Mouse (Mus musculus): ENCODE results near the gene Gm20390. TPM values are rescaled to one million over a fixed set of nuclear protein-coding genes. Genes with fewer than 3 reads are reported as not detected.

Gm20390 gene
- total RNA-seq (2023): 10 to 100 TPM; 35.5 to 38.2 TPM

DNA sequence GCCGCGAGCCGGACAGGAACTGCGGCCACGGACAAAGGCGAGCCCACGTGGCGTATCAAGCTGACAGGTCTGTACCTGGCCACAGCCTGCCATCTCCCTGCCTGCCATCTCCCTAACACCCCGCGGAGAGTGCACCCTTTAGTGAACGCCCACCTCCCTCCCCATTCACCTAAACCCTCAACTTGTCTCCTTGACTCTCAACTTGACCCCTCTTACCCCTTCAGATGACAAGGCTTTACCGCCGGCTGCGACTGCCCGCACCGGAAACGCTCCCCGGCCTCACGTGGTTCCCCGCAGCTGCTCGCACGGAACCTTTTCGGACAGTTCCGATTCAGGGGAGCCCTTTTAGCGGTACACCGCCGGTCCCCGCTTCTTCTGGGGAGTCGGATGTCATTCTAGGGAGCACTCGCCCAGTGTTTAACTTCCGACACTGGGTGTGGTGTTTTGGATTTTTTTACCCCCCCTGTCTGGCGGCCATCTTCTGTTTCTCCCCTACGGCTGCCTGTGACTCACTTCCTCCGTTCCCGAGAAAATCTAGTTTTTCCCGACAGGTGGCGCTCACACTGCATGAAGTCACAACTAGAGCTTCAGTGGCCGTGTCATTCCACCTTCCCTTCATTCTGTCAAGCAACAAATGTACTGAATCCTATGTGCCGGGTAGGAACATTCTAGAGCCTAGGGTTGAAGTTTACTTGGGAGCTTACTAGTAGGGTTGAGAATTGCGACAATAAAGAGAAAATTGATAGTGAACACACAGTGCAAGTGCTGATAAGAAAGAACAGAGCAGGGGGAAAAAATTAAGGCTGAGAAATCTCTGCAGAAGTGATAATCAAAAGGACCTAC is at the start of gene Gm20390, which contains the start of gene Nme1:
Gene Gm20390 (minus strand): TSS at position 289 of the 843 bp plus-strand sequence.
Gene Nme1 (minus strand): TSS at position 517 of the 843 bp plus-strand sequence.

DNA sequence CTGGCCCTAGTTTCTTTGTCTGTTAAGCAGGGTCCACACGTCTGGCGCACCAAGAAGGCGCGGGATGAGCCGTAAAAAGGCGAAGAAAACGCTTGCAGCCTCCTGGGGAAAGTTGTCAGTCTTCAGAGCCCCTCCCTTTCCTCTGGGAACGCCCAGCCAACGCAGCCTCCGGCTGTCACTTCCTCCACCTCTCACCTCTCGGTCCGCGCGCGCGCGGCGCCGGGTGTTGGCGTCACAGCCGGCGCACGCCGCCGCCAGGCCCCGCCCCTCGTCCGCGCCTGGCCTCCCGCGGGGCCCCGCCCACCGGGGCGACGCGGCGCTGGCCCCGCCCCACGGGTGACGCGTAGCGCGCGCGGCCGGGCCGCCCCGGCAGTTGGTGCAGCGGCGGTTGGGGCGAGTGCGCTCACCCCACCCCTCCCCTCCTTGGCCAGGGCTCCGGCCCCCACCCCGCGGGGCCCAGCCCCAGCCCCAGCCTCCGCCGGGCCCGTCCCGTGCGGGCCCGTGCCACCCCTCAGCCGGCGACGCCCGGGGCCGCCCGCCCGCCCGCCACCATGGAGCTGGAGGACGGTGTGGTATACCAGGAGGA is 27.7 kb upstream of the Gm20390 start, which contains the start of gene Spag9:
Gene Spag9 (plus strand): TSS at position 372 of the 586 bp plus-strand sequence.

DNA sequence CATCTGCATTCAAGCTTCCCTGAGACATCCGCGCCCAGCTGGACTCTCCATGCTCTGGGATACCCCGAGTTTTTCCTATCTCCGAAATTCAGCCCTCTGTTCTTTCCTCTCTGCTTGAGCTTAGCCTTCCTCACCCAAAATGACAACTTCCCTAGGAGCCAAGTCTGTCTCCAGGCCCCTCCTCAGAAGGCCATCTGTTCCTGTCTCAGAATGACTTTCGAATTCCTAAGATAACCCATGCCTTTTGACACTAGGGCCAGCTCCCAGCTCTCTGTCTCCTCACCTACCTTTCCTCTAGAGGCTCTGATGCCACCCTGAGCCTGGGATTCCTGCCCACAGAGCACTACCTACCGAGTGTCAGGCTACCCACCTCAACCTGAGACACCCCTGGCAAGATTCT is 11.9 kb downstream of the Gm20390 start, which contains the start of gene Nme2:
Gene Nme2 (minus strand): TSS at position 101 of the 400 bp plus-strand sequence.

Other genes starting within 250 kb of the Gm20390 start
- gene Utp18, start 82.5 kb downstream of the Gm20390 start, total RNA-seq (2023): 10 to 100 TPM; 47.0 to 48.7 TPM
- 10 to 100 TPM; 77.2 to 98.3 TPM for gene Mbtd1, start 82.4 kb downstream of the Gm20390 start, total RNA-seq (2023)
- gene Nme2, start 12.0 kb downstream of the Gm20390 start, total RNA-seq (2023): 100 to 1,000 TPM; 198 to 221 TPM
- gene Nme1, start 228 bp upstream of the Gm20390 start, total RNA-seq (2023): 10 to 100 TPM; 12.8 to 23.7 TPM
- 100 to 1,000 TPM; 149 to 199 TPM for gene Spag9, start 27.8 kb upstream of the Gm20390 start, total RNA-seq (2023)
- 10 to 100 TPM; 35.8 to 38.3 TPM for gene Tob1, start 243.2 kb upstream of the Gm20390 start, total RNA-seq (2023)